Mouse (Mus musculus): Measurements from ENCODE around the gene Fancc.
A peak's percentile ranks its signal among the peaks of the same experiment; 100 is the strongest.

- peak; percentile 51 for TF ChIP-seq POLR2AphosphoS2 (IDR thresholded peaks at IDR 0.05; ENCODE audit: insufficient read length, low read depth)
- TF ChIP-seq MYOG (IDR thresholded peaks at IDR 0.05; ENCODE audit: control insufficient read depth in 1 of 3, insufficient read depth in 1 of 3, insufficient read length in 2 of 3, low read depth in 2 of 3) = no peak
- TF ChIP-seq POLR2A (IDR thresholded peaks at IDR 0.05; ENCODE audit: insufficient read length, low read depth) = no peak
- TF ChIP-seq SRF (IDR thresholded peaks at IDR 0.05; ENCODE audit: control insufficient read depth, insufficient read length, low read depth) = no peak
- no peak for TF ChIP-seq MAX (IDR thresholded peaks at IDR 0.05; ENCODE audit: low read depth)
- TF ChIP-seq USF1 (IDR thresholded peaks at IDR 0.05; ENCODE audit: low read depth) = no peak
Measured at GRCm38 (mm10) chr13:63270191-63270590, 226.9 kb downstream of the Fancc start.

Data from myocyte (in vitro differentiated cells).